Mouse (Mus musculus): ENCODE measurements around the gene Uba2.
"Not testable (repeated sequence)": the region's sequence is repeated elsewhere in the genome, so short reads cannot be mapped to it uniquely, and the experiment has no call there.

Uba2 gene

DNA sequence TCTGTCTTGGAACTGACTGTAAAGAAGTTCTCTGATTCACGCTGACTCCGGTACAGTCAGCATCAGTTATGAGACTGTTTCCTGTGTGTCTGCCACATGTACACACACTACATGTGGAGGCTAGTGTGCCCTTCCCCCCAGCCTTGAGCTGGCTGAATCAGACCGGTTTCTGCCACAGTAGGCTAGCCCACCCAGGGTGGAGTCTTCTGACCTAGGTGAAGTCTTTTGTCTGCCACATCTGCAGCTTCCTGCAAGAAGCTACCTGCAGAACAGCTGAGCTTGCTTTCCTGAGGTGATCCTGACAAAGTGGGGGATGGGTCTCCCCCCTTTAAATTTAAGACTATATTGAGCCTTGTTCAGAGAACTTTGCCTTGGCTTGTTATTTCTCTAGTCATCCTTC, at the start of gene Uba2:
TSS of gene Uba2 (minus strand) at position 146 of the 400 bp plus-strand sequence.
- DNase-seq (ENCODE audit: extremely low read depth, low read depth, low spot score), result no peak

- DNase-seq (ENCODE audit: extremely low read depth, low read depth, low spot score), result no peak
Observed at GRCm38 (mm10) chr7:34218496-34218895, 49.1 kb upstream of the Uba2 start.

- no peak for DNase-seq (ENCODE audit: extremely low read depth, low read depth, low spot score)
Observed at GRCm38 (mm10) chr7:34216474-34216873, 47.1 kb upstream of the Uba2 start.

GRCm38 (mm10) chr7:34215481-34215880, 46.1 kb upstream of the Uba2 start:
- no peak for DNase-seq (ENCODE audit: extremely low read depth, low read depth, low spot score)

GRCm38 (mm10) chr7:34214644-34215043, 45.2 kb upstream of the Uba2 start:
- no peak for DNase-seq (ENCODE audit: extremely low read depth, low read depth, low spot score)

GRCm38 (mm10) chr7:34213281-34213680, 43.9 kb upstream of the Uba2 start:
- no peak for DNase-seq (ENCODE audit: extremely low read depth, low read depth, low spot score)

DNA sequence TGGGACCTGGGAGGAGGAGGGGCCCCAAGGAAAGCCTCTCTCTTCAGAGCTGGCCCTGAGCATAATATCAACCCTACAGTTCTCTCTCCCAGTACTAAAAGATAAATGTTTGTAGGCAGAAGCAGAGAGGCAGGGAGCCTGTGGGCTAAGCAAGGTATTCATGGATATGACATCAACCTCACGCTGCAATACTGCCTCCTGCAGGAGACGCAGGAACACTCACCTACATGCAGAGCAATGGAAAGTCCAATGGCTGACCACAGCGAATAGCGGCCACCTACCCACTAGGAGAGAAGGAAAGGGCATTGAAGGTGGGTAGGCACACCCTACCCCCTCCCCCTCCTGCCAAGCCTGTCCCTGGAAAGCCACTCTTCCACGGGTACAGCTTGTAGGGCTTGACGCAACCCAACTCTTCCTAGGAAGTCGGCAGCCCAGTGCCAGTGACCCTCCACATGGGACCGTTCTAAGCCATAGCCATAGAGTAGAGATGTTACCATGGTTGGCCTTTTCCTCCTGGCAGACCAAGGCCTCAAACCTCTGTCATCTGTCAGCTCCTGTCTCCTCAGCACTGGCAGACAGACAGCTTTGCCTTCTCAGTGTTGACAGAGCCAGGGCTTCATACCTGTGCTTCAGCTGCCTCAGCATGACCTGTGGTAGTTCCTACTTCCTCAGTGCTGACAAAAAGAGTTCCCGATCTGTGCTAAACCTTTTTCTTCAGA, 38.8 kb upstream of the Uba2 start:
- DNase-seq (ENCODE audit: extremely low read depth, low read depth, low spot score), result no peak

- DNase-seq (ENCODE audit: extremely low read depth, low read depth, low spot score), result no peak
Observed at GRCm38 (mm10) chr7:34206331-34206730, 36.9 kb upstream of the Uba2 start.

GRCm38 (mm10) chr7:34202147-34202546, 32.7 kb upstream of the Uba2 start:
- DNase-seq (ENCODE audit: extremely low read depth, low read depth, low spot score), result not testable (repeated sequence)

DNA sequence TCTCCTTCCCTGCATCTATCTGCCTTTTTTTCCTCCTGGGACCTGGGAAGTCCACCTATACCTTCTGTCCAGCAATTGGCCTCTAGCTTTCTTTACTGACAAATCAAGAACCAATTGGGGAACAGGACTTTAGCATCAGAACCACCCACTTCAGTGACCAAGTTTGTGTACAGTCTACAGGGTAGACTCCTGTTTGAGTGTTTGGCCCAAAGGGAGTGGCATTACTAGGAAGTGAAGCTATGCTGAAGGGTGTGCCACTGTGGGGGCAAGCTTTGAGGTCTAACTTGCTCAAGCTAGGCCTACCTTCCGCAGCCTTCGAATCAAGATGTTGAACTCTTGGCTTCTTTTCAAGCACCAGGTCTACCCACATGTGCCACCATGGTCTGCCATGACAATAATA, 31.4 kb upstream of the Uba2 start:
- no peak for DNase-seq (ENCODE audit: extremely low read depth, low read depth, low spot score)

DNA sequence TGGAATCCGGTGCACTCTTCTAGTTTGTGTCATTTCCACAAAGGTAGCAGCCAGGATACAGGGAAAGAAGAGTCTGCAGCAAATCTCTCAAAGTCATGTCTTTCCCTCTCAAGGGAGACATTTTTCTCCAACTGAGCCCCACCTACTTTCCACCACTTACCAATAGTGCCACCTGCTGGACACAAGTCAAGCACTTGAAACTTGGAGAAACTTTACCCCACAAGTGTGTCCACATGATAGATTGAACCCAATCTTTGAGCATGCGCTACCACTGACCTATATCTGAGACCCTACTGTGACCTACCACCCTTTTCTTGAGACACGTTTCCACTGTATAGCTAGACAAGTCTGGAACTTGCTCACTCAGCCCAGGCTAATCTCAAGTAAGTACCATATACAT, 28.9 kb upstream of the Uba2 start:
- no peak for DNase-seq (ENCODE audit: extremely low read depth, low read depth, low spot score)

DNA sequence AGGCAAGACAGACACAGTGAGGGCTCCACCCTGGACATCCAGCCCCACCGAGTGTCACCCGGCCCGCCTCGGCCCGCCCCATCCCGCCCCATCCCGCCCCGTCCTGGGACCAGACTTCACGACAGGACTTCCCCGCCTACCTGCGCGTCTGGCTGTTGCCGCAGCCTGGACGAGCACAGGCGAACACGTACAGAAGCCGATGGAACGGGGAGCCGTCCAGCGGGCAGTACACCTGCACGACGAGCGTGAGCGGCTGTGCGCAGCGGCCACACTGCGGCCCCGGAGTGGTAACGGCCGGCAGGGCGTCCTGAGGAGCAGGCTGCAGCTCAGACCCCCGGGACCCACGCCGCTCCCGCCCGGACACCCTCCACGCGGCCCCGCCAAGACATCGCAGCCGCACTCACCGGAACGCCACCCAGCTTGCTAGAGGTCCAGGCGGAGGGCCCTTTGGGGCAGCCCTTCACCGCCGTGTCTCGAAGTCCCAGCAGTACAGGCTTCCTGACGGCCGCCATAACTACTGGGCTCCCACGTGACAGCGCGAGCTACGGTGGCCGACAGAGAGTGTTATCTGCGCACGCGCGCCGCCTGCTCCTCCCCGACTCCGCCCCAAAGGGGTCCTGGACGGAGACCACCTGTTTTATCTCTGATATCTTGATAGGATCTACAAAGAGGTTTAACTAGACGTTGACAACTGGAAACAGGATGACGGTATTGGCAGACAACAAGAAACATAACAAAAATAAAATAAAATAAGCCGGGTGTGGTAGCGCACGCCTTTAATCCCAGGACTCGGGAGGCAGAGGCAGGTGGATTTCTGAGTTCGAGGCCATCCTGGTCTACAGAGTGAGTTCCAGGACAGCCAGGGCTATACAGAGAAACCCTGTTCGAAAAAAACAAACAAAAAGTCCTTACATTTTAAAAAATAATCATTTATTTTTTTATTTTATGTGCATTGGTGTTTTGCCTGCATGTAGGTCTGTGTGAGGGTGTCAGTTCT, 27.0 kb upstream of the Uba2 start, which contains the start of gene Pdcd2l:
TSS of gene Pdcd2l (minus strand) at position 530 of the 997 bp plus-strand sequence.
- no peak for DNase-seq (ENCODE audit: extremely low read depth, low read depth, low spot score)

GRCm38 (mm10) chr7:34195632-34196031, 26.2 kb upstream of the Uba2 start:
- DNase-seq (ENCODE audit: extremely low read depth, low read depth, low spot score), result no peak

DNA sequence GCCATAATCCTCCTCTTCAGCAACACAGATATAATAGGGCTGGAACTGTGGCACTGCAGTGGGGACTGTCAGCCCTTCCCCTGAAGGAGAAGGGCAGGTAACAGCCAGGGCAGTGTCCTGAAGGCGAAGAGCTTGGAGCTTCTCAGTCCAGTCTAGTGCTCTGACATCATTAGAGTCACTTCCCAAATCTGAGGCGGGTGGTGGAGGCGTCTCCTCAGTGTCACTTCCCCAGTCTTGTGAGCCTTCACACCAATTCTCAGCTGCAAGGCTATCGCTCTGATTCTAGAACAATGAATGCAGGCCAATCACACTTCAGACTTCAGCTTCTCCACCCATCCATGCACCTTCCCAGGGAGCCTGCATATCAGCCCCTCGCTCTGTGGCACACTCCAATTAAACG, 23.4 kb upstream of the Uba2 start:
- DNase-seq (ENCODE audit: extremely low read depth, low read depth, low spot score), result no peak

DNA sequence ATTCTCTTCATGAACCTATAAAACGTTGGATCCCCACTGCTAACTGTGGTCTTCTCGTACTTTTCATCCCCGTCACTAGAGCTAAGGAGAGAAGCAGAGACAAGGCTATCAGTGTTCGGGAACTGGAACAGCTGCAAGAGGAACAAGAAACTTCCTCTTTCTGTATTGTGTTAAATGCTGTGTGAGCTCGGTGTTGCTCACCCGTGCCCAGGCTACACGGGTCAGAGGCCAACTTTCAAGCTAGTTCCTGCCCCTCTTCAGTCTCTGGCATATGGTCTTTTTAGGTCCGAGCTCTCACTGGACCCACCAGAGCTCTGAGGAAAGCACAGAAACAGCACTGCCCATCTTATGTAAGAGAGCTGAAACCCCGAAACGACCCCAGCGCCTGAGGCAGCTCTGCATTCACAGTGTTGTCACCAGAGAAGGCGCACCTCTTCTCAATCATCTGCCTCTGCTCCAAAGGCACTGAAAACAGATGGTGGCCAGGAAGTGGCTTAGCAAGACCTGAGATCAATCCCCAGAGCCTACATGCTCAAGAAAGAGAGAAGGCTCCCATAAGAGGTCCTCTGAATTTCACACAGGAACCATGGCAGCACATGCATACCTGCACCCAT, 20.1 kb upstream of the Uba2 start:
- DNase-seq (ENCODE audit: extremely low read depth, low read depth, low spot score), result no peak

DNA sequence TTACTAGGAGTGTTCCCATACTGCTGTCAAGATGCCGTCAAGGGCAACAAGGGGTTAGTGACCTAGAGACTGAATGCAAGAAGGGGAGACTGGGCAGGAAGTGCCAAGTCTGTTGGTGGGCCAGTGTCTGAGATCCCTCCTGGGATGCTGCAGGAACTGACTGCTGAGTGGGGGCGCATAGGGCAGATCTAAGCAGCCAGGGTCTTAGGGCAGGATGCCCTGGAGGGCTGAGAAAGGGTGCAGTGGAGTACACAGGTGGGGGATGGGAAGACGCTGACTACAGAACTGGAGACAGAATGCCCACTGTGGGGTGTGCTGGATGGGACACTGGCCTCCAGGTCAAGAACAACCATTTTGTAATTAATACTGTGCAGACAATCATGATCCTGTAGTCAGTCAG, 14.4 kb upstream of the Uba2 start:
- no peak for DNase-seq (ENCODE audit: extremely low read depth, low read depth, low spot score)

- DNase-seq (ENCODE audit: extremely low read depth, low read depth, low spot score), result peak; percentile 78
Observed at GRCm38 (mm10) chr7:34183356-34183755, 14.0 kb upstream of the Uba2 start.

- not testable (repeated sequence) for DNase-seq (ENCODE audit: extremely low read depth, low read depth, low spot score)
Observed at GRCm38 (mm10) chr7:34176241-34176640, 6.8 kb upstream of the Uba2 start.

DNA sequence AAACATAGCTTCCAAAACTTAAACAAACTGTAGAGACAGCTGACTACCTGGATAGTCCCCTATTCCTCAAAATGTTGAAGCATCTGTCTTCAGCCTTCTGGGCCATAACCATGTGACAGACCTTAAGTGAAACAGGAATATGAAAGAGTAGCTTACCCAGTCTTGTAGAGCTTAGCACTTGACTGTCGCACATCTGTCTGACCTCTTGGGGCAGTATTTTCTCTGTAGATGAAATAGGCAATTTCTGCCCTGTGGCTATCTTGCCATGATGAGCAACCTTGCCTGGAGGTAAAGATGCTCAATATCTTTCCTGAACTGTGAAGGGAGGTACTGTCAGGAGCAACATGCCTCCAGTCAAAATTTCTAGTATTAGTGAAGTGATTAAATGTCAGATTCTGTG, 2.9 kb upstream of the Uba2 start:
- no peak for DNase-seq (ENCODE audit: extremely low read depth, low read depth, low spot score)

GRCm38 (mm10) chr7:34168470-34169251, 738 bp downstream of the Uba2 start:
- no peak for DNase-seq (ENCODE audit: extremely low read depth, low read depth, low spot score)
